Mouse (Mus musculus) heart, embryonic 14.5 days (tissue): ENCODE results near the gene Zan. TPM values are rescaled to one million over a fixed set of nuclear protein-coding genes. Genes with fewer than 3 reads are reported as not detected.

Experiments used
- ATAC-seq: fragments of 200-750 bp; cut with Nextera tagmentation; 2 replicates; pipeline ENCODE4 v1.8.0; 2017; ENCODE audit warnings: low read depth, moderate TSS enrichment; ENCODE audit not compliant: insufficient number of reproducible peaks, insufficient read depth, low FRiP score
- H3K27ac ChIP-seq, 2 experiments: fragments of 200-500 bp in 1 of 2; fragments of 300-500 bp in 1 of 2; sonication (generic) in 1 of 2; replicated peaks in 1 of 2; 2 replicates each; pipeline ENCODE4 v1.5.1; 2012 to 2014; ENCODE audit warnings: low read depth in 2 of 2, low read length in 2 of 2, control low read depth in 1 of 2, mild to moderate bottlenecking in 1 of 2, mixed read lengths in 1 of 2; ENCODE audit not compliant: control insufficient read depth in 1 of 2, insufficient read depth in 1 of 2
- H3K27me3 ChIP-seq: fragments of 300-500 bp; sonication (generic); 2 replicates; pipeline ENCODE4 v1.6.1; 2014; ENCODE audit warnings: mild to moderate bottlenecking, low read length, control low read depth; ENCODE audit not compliant: control insufficient read depth, insufficient read depth
- H3K36me3 ChIP-seq: fragments of 300-500 bp; sonication (generic); 2 replicates; pipeline ENCODE4 v1.6.1; 2014; ENCODE audit warnings: mild to moderate bottlenecking, control low read depth, low read length, mixed read lengths; ENCODE audit not compliant: control insufficient read depth, insufficient read depth
- H3K4me1 ChIP-seq, 2 experiments: fragments of 200-500 bp in 1 of 2; fragments of 300-500 bp in 1 of 2; sonication (generic) in 1 of 2; 2 replicates each; pipeline ENCODE4 v1.6.1; 2012 to 2014; ENCODE audit warnings: low read length in 2 of 2, control low read depth in 1 of 2, mixed read lengths in 1 of 2; ENCODE audit not compliant: control insufficient read depth in 2 of 2, insufficient read depth in 2 of 2
- H3K4me2 ChIP-seq: fragments of 300-500 bp; sonication (generic); 2 replicates; pipeline ENCODE4 v1.6.1; 2014; ENCODE audit warnings: mild to moderate bottlenecking, low read length
- H3K4me3 ChIP-seq, 2 experiments: fragments of 200-500 bp in 1 of 2; fragments of 300-500 bp in 1 of 2; sonication (generic) in 1 of 2; 2 replicates each; pipeline ENCODE4 v1.5.1; 2012 to 2014; ENCODE audit warnings: low read length in 2 of 2, mild to moderate bottlenecking in 2 of 2, control low read depth in 1 of 2, low read depth in 1 of 2, moderate library complexity in 1 of 2; ENCODE audit not compliant: control insufficient read depth in 1 of 2, insufficient read depth in 1 of 2
- H3K9ac ChIP-seq: fragments of 300-500 bp; sonication (generic); 2 replicates; pipeline ENCODE4 v1.6.1; 2014; ENCODE audit warnings: mild to moderate bottlenecking, low read length
- H3K9me3 ChIP-seq: fragments of 300-500 bp; sonication (generic); 2 replicates; pipeline ENCODE4 v1.6.1; 2016; ENCODE audit warnings: low read length, control low read depth; ENCODE audit not compliant: control insufficient read depth
- WGBS: fragments of 180-500 bp; shearing (Covaris S2); extraction: QIAGEN DNeasy Blood & Tissue Kit; methylation state at CpG from one replicate; pipeline ENCODE4 v1.1.7; 2014; 5-methylcytosine and 5-hydroxymethylcytosine counted together
- polyA plus RNA-seq: library from polyadenylated mRNA; unstranded; fragments of >200 nt; fragmentation: Nextera tagmentation; extraction: Ambion mirVana; gene quantifications from 2 replicates; pipeline ENCODE4 v1.2.1, GENCODE M21; 2014

The Zan gene
- polyA plus RNA-seq, 1 experiment from 2014 or later, result 0.11 TPM

GRCm38 (mm10) chr5:137377603-137378002, 99.3 kb downstream of the Zan start:
- Histone ChIP-seq H3K4me1 (peaks cover 9 to 16% of the 10 kb centered on the region in 2 experiments), H3K27ac (no peak overlapping the region), H3K36me3 (peaks cover 29% of the 10 kb centered on the region), H3K4me3 (no peak overlapping the region), H3K9me3 (no peaks in the 10 kb centered on the region), H3K27me3 (no peaks in the 10 kb centered on the region), H3K9ac (0 out of 2 replicates have a peak overlapping the region, but pooled peaks have one; percentile 5), H3K4me2 (peak overlapping the region; percentile 44)
- ATAC-seq, result no peak
- 27% methylated on average over 11 of the region's 15 CpGs for WGBS

- Histone ChIP-seq H3K4me2 (peak overlapping the region; percentile 44), H3K27ac (no peak overlapping the region; a peak in 1 of 4 replicates), H3K27me3 (no peaks in the 10 kb centered on the region), H3K9me3 (no peaks in the 10 kb centered on the region), H3K4me3 (no peak overlapping the region), H3K4me1 (peaks cover 9 to 16% of the 10 kb centered on the region in 2 experiments), H3K9ac (peak overlapping the region; percentile 44; the same call in 1 of the 2 replicates), H3K36me3 (peaks cover 33% of the 10 kb centered on the region)
- no peak for ATAC-seq
- 31% methylated on average over 10 of the region's 11 CpGs for WGBS
Measured at GRCm38 (mm10) chr5:137377176-137377575, 99.7 kb downstream of the Zan start.

- H3K9ac ChIP-seq, result no peak overlapping the region
- H3K4me2 ChIP-seq, result no peak overlapping the region
- no peak for ATAC-seq
Measured at GRCm38 (mm10) chr5:137376722-137377121, 100.1 kb downstream of the Zan start.

GRCm38 (mm10) chr5:137376198-137376597, 100.7 kb downstream of the Zan start:
- no peaks in the 10 kb centered on the region for H3K9me3 ChIP-seq
- no peak overlapping the region for H3K4me3 ChIP-seq
- H3K4me1 ChIP-seq, result peaks cover 9 to 16% of the 10 kb centered on the region in 2 experiments
- ATAC-seq, result no peak
- peak overlapping the region; percentile 22 to 54; a peak in 2 of 4 replicates for H3K27ac ChIP-seq
- H3K27me3 ChIP-seq, result no peaks in the 10 kb centered on the region
- 39% methylated on average over 7 of the region's 7 CpGs for WGBS
- no peak overlapping the region for H3K4me2 ChIP-seq
- peaks cover 43% of the 10 kb centered on the region for H3K36me3 ChIP-seq
- H3K9ac ChIP-seq, result no peak overlapping the region; the same call in 1 of the 2 replicates

More at GRCm38 (mm10) chr5:137376722-137377121, 100.1 kb downstream of the Zan start:
- Histone ChIP-seq H3K27ac (no peak overlapping the region; a peak in 1 of 4 replicates), H3K4me1 (peaks cover 9 to 16% of the 10 kb centered on the region in 2 experiments), H3K4me3 (no peak overlapping the region), H3K9me3 (no peaks in the 10 kb centered on the region), H3K36me3 (peaks cover 37% of the 10 kb centered on the region), H3K27me3 (no peaks in the 10 kb centered on the region)
- 43% methylated on average over 9 of the region's 9 CpGs for WGBS

- Histone ChIP-seq H3K4me3 (no peak overlapping the region), H3K9ac (no peak overlapping the region), H3K4me1 (peaks cover 9 to 16% of the 10 kb centered on the region in 2 experiments), H3K4me2 (no peak overlapping the region), H3K27ac (peak overlapping the region; percentile 30 to 54; a peak in 3 of 4 replicates), H3K36me3 (peaks cover 48% of the 10 kb centered on the region), H3K9me3 (no peaks in the 10 kb centered on the region), H3K27me3 (no peaks in the 10 kb centered on the region)
- ATAC-seq, result no peak; the same call in 1 of the 2 replicates
- 2% methylated on average over 2 of the region's 2 CpGs for WGBS
Measured at GRCm38 (mm10) chr5:137375627-137376026, 101.2 kb downstream of the Zan start.

GRCm38 (mm10) chr5:137374521-137375080, 102.3 kb downstream of the Zan start:
- peaks cover 9 to 16% of the 10 kb centered on the region in 2 experiments for H3K4me1 ChIP-seq
- WGBS, result 83% methylated on average over 4 of the region's 4 CpGs
- H3K4me3 ChIP-seq, result no peak overlapping the region
- H3K27me3 ChIP-seq, result no peaks in the 10 kb centered on the region
- no peak overlapping the region for H3K9ac ChIP-seq
- H3K36me3 ChIP-seq, result peaks cover 59% of the 10 kb centered on the region
- H3K9me3 ChIP-seq, result no peaks in the 10 kb centered on the region
- no peak for ATAC-seq
- no peak overlapping the region for H3K27ac ChIP-seq
- no peak overlapping the region for H3K4me2 ChIP-seq

- WGBS, result 74% methylated on average over 12 of the region's 12 CpGs
- Histone ChIP-seq H3K9me3 (no peaks in the 10 kb centered on the region), H3K27ac (no peak overlapping the region), H3K4me1 (peaks cover 9 to 16% of the 10 kb centered on the region in 2 experiments), H3K27me3 (no peaks in the 10 kb centered on the region), H3K4me3 (no peak overlapping the region), H3K9ac (no peak overlapping the region), H3K4me2 (no peak overlapping the region), H3K36me3 (peaks cover 70% of the 10 kb centered on the region)
- ATAC-seq, result no peak
Measured at GRCm38 (mm10) chr5:137373371-137373950, 103.4 kb downstream of the Zan start.
